Mouse (Mus musculus): ENCODE results near the gene Plekha6. TPM values are rescaled to one million over a fixed set of nuclear protein-coding genes. Genes with fewer than 3 reads are reported as not detected.

The Plekha6 gene
- polyA plus RNA-seq, 1 experiment from 2014 or later: 28.5 TPM

DNA sequence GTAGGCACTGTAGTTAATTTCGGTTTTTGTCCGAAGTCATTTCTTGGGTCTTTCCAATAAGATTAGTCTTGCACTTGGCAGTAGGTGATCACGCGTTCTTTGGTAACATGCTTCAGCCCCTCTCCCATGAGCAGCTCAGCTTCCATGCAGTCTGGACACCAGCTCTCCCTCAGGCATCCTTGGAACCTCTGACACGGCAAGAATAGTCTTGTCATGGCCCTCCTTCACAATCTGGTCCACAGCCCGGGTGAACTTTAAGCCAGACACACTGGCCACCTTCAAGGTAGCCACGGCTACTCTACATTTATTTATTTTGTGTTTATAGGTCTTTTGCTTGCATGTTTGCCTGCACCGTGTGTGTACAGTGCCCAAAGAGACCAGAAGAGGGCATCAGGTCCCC lies 15.9 kb upstream of the Plekha6 start:
- H3K9ac ChIP-seq (replicated peaks): no peak overlapping the region
- no peak overlapping the region for H3K4me2 ChIP-seq (replicated peaks)
- no peaks in the 10 kb centered on the region for H3K36me3 ChIP-seq
- no peak overlapping the region for H3K27ac ChIP-seq
- peaks cover 7% of the 10 kb centered on the region; the same call in 1 of the 2 replicates for H3K9me3 ChIP-seq
- WGBS: 94% methylated on average over 8 of the region's 8 CpGs
- H3K27me3 ChIP-seq: no peaks in the 10 kb centered on the region
- no peak overlapping the region for H3K4me3 ChIP-seq (replicated peaks)
- ATAC-seq: no peak
- no peaks in the 10 kb centered on the region for H3K4me1 ChIP-seq (replicated peaks)

DNA sequence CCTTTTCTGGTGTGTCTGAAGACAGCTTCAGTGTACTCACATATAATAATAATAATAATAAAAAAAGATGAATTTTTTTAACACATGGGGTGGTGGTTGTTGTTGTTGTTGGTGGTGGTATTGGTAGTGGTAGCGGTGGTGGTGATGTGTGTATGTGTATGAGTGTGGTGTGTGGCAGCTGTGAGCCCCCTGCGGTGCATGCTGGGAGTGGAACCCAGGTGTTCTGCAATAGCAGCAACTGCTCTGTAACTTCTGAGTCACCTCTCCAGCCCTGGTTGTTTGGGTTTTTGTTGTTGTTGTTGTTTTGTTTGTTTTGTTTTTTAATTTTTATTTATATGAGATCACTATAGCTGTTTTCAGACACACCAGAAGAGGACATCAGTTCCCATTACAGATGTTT lies 13.5 kb upstream of the Plekha6 start:
- Histone ChIP-seq H3K27me3 (0 out of 2 replicates have a peak, but pooled peaks cover 4% of the 10 kb centered on the region), H3K9ac (replicated peaks) (no peak overlapping the region), H3K4me2 (replicated peaks) (no peak overlapping the region), H3K4me1 (replicated peaks) (no peaks in the 10 kb centered on the region), H3K36me3 (no peaks in the 10 kb centered on the region), H3K27ac (no peak overlapping the region), H3K9me3 (peaks cover 7% of the 10 kb centered on the region; the same call in 1 of the 2 replicates), H3K4me3 (replicated peaks) (no peak overlapping the region)
- WGBS: 96% methylated on average over 2 of the region's 2 CpGs
- no peak for ATAC-seq

DNA sequence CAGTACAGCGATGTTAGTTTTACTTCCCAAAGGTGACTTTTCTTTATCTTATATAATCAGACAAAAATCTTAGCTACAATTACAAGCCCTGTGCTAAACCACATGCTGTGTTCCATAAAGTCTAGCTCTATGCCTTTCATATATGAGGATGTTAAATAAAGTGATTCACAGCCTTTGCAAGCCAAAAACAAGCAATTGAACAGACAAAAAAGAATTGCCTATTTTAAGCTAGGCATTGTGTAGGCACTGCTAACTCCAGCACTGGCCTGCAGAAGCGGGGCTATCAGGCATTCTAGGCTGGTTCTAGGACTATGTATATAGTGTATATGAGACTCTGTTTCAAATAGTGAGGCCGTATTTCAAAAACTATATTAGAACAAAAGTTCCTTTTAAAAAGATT lies 11.8 kb upstream of the Plekha6 start:
- Histone ChIP-seq H3K36me3 (no peaks in the 10 kb centered on the region), H3K27ac (no peak overlapping the region), H3K9ac (replicated peaks) (no peak overlapping the region), H3K4me1 (replicated peaks) (no peaks in the 10 kb centered on the region), H3K4me2 (replicated peaks) (no peak overlapping the region), H3K9me3 (peaks cover 7% of the 10 kb centered on the region; the same call in 1 of the 2 replicates), H3K27me3 (0 out of 2 replicates have a peak, but pooled peaks cover 4% of the 10 kb centered on the region), H3K4me3 (replicated peaks) (no peak overlapping the region)
- no peak for ATAC-seq
- WGBS: 94% methylated on average over 3 of the region's 3 CpGs

DNA sequence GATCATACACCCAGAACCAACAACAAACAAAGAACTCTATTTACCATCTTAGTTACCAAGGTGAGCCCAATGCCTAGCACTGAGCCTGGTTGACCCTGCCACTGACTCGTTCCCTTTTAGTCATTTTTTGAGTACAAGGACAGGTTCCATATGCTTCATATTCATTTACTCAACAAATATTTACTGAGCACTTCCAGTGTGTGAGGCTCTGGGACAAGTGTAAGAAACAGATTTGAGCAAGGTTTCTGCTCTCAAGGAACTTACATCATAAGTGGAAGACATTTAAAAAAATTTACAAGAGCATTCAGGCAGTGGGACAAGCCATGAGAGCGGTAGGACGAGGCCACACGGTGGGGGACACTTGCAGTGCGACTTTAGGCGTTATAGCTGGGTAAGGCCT lies 8.7 kb upstream of the Plekha6 start:
- H3K36me3 ChIP-seq: no peaks in the 10 kb centered on the region
- peaks cover 8% of the 10 kb centered on the region; the same call in 1 of the 2 replicates for H3K4me1 ChIP-seq (replicated peaks)
- H3K27me3 ChIP-seq: 0 out of 2 replicates have a peak, but pooled peaks cover 4% of the 10 kb centered on the region
- H3K9ac ChIP-seq (replicated peaks): no peak overlapping the region
- no peak for ATAC-seq
- no peaks in the 10 kb centered on the region for H3K9me3 ChIP-seq
- no peak overlapping the region for H3K27ac ChIP-seq
- WGBS: 92% methylated on average over 6 of the region's 6 CpGs
- no peak overlapping the region for H3K4me2 ChIP-seq (replicated peaks)
- H3K4me3 ChIP-seq (replicated peaks): no peak overlapping the region

DNA sequence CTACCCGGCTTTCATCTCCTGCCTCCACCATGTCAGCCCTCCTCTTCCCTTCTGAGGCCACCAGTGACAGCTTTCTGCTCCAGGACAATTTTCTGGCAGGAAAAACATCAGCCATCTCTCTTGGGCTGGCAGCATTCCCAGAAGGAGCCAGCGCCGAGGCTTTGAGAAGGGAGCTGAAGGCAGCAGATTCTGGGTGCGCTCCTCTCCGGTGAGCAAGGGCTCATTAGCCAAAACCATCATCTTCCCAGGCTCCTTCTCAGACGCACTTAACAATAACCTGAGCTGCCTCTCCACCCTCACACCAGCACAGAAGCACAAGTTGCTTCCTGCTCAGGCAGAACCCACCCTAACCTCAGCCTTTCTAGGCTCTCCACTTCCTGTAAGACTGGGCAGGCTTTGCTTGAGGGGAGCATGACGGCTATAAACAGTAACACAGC lies 4.9 kb upstream of the Plekha6 start:
- Histone ChIP-seq H3K27ac (no peak overlapping the region), H3K4me3 (replicated peaks) (no peak overlapping the region), H3K27me3 (peaks cover 37% of the 10 kb centered on the region), H3K36me3 (no peaks in the 10 kb centered on the region), H3K4me2 (replicated peaks) (no peak overlapping the region), H3K9me3 (no peaks in the 10 kb centered on the region), H3K4me1 (replicated peaks) (peaks cover 18% of the 10 kb centered on the region), H3K9ac (replicated peaks) (no peak overlapping the region)
- WGBS: 67% methylated on average over 7 of the region's 7 CpGs
- ATAC-seq: no peak

DNA sequence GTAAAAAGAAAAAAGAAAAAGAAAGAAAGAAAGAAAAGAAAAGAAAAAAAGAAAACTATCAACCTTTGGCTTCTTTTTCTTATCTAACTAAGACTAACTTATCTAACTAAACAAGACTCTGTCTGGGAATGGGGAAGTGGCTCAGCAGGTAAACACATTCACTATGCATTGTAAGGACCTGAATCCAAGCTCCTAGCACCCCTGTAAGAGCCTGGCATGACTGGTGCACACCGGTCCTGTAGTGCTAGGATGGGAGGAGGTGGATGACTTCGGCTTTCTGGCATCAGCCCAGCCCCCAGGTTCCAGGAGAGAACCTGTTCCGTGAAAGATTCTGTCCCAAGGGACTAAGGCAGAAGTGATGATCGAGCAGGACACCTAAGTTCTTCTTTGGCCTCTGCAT lies 2.5 kb upstream of the Plekha6 start:
- Histone ChIP-seq H3K27me3 (peaks cover 47% of the 10 kb centered on the region), H3K9me3 (no peaks in the 10 kb centered on the region), H3K4me1 (replicated peaks) (peaks cover 29% of the 10 kb centered on the region), H3K27ac (no peak overlapping the region), H3K36me3 (no peaks in the 10 kb centered on the region), H3K9ac (replicated peaks) (no peak overlapping the region), H3K4me2 (replicated peaks) (no peak overlapping the region), H3K4me3 (replicated peaks) (no peak overlapping the region)
- no peak for ATAC-seq
- WGBS: 66% methylated on average over 4 of the region's 4 CpGs

DNA sequence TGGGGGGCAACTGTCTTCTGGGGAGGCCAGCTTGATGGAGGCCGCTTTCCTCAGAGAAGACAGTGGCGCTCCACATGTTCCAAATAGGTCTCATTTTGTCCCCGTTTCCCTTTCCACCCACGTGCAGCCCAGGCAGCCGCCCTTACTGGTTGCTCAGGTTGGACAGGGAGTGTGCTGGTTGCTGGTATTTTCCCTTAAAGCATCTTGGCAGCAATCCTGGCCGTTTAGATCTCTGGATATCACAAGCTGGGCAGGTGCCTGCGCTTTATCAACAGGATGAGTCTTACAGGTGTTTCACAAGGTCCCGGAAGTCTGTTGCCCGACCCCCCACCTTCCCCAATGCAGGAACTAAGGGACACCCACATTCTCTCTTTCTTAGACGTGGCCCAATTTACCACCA lies 2.0 kb upstream of the Plekha6 start:
- Histone ChIP-seq H3K4me1 (replicated peaks) (peaks cover 29% of the 10 kb centered on the region), H3K4me3 (replicated peaks) (no peak overlapping the region), H3K36me3 (no peaks in the 10 kb centered on the region), H3K9me3 (no peaks in the 10 kb centered on the region), H3K27ac (no peak overlapping the region), H3K27me3 (peaks cover 49% of the 10 kb centered on the region), H3K4me2 (replicated peaks) (no peak overlapping the region), H3K9ac (replicated peaks) (no peak overlapping the region)
- 73% methylated on average over 10 of the region's 10 CpGs for WGBS
- ATAC-seq: no peak

DNA sequence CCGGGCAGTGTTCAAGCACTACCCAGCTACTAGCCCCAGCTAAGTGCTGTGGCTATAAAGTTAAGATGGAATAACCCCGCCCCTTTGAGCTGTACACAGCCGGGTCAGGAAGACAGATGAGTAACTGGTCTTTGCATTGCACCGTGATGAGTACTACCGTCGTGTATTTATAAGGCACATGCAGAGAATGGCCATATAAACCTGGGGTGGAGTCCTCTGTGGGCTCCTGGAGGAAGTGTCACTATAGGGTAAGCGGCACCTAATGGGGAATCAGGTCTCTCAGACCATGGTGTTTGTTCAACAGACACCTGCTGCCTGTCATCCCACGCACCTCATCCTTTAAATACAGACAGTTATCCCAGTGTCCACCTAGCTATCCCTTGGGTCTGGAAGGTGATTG lies 1.0 kb upstream of the Plekha6 start:
- Histone ChIP-seq H3K9me3 (no peaks in the 10 kb centered on the region), H3K9ac (replicated peaks) (no peak overlapping the region), H3K36me3 (no peaks in the 10 kb centered on the region), H3K4me3 (replicated peaks) (no peak overlapping the region), H3K27ac (no peak overlapping the region), H3K4me2 (replicated peaks) (no peak overlapping the region), H3K4me1 (replicated peaks) (peaks cover 24% of the 10 kb centered on the region), H3K27me3 (peaks cover 59% of the 10 kb centered on the region)
- WGBS: 55% methylated on average over 8 of the region's 8 CpGs
- no peak for ATAC-seq

DNA sequence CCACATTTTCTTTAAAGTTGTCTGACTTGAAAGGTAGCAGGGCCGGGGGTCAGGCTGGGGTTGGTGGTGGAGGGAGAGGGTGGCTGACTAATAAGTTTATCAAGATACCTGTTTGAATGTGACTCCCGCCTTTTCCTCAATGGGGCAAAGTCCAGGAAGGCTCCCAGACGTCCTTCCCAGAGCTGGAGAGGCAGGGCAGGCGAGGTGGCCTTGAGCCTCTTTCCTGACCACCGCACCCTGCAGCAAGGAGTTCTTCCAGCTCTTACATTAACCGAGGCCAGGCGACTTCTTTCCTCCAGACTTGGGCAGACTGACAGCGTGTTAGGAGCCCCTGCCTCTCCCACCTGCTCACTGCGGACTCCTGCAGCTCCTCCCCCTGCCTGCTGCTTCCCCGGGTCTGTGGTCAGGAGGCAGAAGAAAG lies 591 bp downstream of the Plekha6 start:
- Histone ChIP-seq H3K4me1 (replicated peaks) (peaks cover 27% of the 10 kb centered on the region), H3K4me2 (replicated peaks) (peak overlapping the region; percentile 97), H3K9ac (replicated peaks) (peak overlapping the region; percentile 65; the same call in 1 of the 2 replicates), H3K36me3 (no peaks in the 10 kb centered on the region), H3K27ac (no peak overlapping the region), H3K9me3 (no peaks in the 10 kb centered on the region), H3K27me3 (peaks cover 62% of the 10 kb centered on the region), H3K4me3 (replicated peaks) (peak overlapping the region; percentile 54)
- 3% methylated on average over 10 of the region's 10 CpGs for WGBS
- ATAC-seq: no peak

DNA sequence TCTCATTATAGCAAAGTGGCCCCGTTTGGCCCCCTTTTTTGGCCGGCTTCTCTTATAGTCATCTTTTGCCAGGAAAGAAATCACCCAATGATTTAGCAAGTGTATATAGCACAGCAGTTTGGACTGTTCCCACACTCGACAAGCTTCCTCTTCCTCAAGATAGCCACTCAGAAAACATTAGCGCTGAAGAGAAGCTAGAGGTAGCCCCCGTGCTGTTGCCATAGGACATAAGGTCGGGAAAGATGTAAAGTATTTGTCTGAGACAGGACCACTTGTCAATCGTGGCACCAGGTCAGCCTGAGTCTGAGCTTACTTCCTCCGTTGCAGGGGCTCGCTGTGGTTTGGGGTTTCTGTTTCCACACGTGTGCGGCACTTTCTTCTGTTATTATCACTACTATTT lies 1.1 kb downstream of the Plekha6 start:
- Histone ChIP-seq H3K27me3 (peaks cover 63% of the 10 kb centered on the region), H3K36me3 (no peaks in the 10 kb centered on the region), H3K4me2 (replicated peaks) (no peak overlapping the region), H3K9me3 (no peaks in the 10 kb centered on the region), H3K9ac (replicated peaks) (no peak overlapping the region), H3K4me3 (replicated peaks) (peak overlapping the region; percentile 54; the same call in 1 of the 2 replicates), H3K27ac (no peak overlapping the region), H3K4me1 (replicated peaks) (peaks cover 27% of the 10 kb centered on the region)
- 34% methylated on average over 11 of the region's 11 CpGs for WGBS
- ATAC-seq: no peak

DNA sequence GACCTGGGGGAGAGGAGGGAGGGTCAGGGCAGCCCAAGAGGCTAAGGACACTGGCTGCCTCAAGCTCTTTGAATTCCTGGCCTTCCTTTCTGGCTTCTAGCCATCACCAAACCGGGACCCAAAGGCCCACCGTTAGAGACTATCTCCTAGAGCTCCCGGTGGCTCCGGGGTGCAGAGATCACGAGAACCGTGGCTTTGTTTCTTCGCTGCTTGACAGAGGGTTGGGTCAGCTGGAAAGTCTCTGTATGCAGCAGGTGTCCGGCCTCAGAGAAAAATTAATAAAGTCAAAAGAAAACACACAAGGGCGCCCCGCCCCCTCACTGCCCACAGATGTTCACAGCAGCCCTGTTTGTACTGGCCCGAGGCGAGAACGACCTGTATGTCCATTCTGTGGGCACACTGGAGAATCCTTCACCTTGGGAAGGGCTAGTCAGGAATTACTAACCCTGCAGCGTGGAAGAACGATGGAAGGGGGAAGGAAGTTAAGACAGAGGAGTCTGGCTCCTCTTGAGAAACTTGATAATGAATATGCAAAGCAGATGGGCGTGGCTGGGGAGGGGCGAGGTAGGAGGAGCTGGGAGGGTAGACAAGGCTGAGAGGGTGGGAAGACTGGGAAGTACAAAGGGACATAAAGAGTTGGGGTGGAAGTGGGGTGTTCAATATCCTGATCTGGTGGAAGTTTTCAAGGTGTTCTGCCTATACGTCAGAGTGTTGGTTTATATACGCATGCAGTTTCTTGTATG lies 4.5 kb downstream of the Plekha6 start:
- no peak overlapping the region for H3K4me3 ChIP-seq (replicated peaks)
- no peak overlapping the region for H3K27ac ChIP-seq
- peaks cover 36% of the 10 kb centered on the region for H3K27me3 ChIP-seq
- 44% methylated on average over 19 of the region's 19 CpGs for WGBS
- peaks cover 24% of the 10 kb centered on the region for H3K4me1 ChIP-seq (replicated peaks)
- no peak overlapping the region for H3K9ac ChIP-seq (replicated peaks)
- H3K4me2 ChIP-seq (replicated peaks): no peak overlapping the region
- H3K36me3 ChIP-seq: no peaks in the 10 kb centered on the region
- H3K9me3 ChIP-seq: no peaks in the 10 kb centered on the region
- ATAC-seq: no peak

DNA sequence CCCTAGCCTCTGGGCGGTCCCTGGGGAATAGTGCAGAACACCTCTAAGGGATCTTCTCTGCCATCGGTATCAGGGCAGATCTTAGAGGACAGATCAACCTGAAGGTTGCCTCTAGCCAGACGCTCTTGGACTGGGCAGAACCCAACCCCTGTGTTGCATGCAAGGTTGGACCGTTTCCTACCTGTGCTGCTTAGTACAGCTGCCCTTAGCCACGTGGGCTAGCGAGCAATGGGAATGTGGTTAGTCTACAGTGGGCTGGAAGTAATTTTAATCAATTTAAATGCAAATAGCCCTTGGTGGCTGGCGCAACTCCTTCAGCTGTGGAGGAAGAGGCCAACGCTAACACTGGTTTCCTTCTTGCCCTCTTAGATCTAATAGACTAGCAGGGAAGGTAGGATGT lies 6.2 kb downstream of the Plekha6 start:
- Histone ChIP-seq H3K9me3 (no peaks in the 10 kb centered on the region), H3K27ac (no peak overlapping the region), H3K4me3 (replicated peaks) (no peak overlapping the region), H3K36me3 (no peaks in the 10 kb centered on the region), H3K27me3 (peaks cover 19% of the 10 kb centered on the region), H3K4me2 (replicated peaks) (no peak overlapping the region), H3K9ac (replicated peaks) (no peak overlapping the region), H3K4me1 (replicated peaks) (peaks cover 6% of the 10 kb centered on the region)
- 72% methylated on average over 8 of the region's 8 CpGs for WGBS
- 0 out of 2 replicates have a peak, but pooled peaks have one; percentile 34 for ATAC-seq
